Mouse (Mus musculus) right cerebral cortex, postnatal 10 days (tissue): ENCODE data around the gene Efl1.
"Not testable (repeated sequence)": the region's sequence is repeated elsewhere in the genome, so short reads cannot be mapped to it uniquely, and the experiment has no call there.

Experiments
- DNase-seq, 2 experiments: peaks; one replicate each; pipeline ENCODE4 v3.0.0; 2021; ENCODE audit warnings: low spot score in 2 of 2

Efl1 gene

DNA sequence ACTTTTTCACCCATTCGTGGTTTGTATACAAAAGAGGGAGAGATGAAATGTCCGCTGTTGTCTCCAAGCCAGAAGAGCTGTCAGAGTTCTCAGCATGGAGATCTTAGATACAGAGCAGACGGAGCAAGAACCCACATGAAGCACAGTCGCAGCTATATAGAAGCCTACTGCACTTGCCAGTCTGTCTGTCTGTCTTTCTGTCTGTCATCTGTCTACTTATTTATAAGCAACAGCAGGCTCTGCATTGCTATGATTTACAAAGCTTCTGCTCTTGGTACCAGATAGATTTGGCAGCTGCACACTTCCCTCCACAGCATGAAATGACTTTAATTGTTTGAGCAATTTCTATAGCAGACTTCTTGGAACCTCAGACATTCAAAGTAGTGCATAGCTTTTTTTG lies 110.1 kb downstream of the Efl1 start:
- DNase-seq, result no peak

DNA sequence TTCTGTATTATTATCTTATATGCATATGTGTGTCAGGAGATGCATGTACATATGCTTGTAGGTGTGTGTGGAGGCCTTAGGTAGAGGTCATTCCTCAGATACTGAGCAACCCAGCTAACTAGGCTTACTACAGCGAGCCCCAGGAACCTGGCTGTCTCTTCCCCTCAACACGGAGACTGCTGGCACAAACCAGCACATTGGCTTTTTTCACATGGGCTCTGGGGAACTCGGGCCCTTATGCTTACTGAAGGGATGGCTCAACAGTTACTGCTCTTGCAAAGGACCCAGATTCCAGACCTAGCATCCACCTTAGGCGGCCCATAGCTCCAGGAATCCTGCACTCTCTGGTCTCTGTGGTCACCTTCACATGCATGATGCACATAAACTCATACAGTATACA lies 110.7 kb downstream of the Efl1 start:
- DNase-seq, result no peak

DNA sequence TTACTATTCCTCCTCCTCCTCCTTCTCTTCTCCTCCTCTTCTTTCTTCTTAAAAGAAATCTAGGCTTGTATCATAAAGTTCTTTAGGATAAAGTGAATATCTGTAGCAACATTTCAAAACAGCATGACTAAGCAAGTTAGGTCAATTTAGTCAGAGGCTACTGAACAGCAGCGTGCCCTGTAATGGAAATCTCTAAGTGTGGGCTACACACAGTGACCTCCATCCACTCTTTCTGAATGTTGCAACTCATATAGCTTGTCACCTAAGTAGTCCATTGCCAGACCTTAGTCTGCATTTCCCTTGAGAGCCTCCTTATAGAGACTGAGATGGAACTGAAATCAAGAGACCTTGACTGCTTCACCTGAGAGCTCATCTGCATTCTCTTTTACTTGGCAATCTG lies 116.5 kb downstream of the Efl1 start:
- no peak for DNase-seq

DNA sequence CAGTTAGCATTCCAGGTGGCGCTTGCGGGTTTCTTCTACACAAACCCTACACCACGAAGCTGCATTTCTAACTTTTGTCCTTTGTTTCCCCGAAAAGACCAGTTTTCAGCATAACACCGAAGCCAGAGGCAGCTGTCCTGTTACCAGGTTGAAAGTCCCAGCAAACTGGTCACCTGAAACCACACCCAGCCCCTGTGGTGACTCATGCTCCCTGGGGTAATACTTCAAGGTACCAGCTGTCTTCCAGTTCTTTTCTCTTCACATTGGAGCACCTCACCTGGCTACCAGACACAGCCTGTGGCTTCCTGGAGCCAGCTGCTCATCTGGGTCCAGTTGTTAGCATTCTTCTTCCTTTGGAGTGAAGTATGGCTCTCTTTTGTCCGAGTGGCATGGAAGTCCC lies 118.2 kb downstream of the Efl1 start:
- no peak for DNase-seq

DNA sequence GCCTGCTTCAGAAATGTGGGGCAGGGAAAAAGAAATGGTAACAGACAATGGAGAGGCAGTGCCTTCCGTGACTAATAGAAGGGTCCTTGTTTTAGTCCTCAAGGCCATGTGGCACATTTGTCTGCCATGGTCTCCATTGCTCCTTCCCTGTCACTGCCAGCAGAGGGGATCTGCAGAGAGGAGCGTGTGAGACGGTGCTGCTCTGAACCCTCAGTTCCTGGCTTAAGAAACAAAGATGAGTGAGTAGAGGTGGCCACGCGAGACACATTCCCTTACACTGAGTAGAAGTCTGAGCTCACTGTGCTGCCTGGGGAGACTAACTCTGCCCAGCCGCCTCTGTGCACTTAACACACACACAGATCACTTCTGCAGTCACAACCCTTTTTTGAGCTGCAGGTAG lies 121.8 kb downstream of the Efl1 start:
- no peak for DNase-seq

DNA sequence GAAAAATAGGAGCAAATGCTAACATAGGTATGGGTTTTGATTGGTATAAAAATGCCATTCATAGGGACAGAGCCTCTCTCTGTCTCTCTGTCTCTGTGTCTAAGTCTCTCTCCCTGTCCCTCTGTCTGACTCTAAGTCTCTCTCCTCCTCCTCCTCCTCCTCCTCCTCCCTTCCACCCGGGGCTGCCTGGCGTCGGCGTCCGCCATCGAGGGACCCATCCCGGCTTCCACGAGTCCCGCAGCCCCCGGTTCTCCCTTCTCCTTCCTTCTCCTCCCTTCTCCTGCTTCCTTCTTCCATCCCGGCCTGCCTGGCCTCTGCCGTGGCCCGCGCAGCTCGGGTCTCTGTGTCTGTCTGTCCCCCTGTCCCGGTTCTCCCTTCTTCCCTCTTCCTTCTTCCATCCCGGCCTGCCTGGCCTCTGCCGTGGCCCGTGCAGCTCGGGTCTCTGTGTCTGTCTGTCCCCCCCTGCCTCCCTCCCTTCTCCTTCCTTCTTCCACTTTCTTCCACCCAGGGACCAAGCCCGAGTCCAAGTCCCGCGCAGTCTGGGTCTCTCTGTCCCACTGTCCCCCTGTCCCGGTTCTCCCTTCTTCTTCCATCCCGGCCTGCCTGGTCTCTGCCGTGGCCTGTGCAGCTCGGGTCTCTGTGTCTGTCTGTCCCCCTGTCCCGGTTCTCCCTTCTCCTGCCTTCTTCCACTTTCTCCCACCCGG lies 122.7 kb downstream of the Efl1 start:
- not testable (repeated sequence) for DNase-seq

DNA sequence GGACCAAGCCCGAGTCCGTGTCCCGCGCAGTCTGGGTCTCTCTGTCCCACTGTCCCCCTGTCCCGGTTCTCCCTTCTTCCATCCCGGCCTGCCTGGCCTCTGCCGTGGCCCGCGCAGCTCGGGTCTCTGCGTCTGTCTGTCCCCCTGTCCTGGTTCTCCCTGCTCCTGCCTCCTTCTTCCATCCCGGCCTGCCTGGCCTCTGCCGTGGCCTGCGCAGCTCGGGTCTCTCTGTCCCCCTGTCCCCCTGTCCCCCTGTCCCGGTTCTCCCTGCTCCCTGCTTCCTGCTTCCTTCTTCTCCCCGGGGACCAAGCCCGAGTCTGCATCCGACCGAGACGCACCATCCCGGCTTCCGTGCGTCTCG lies 123.2 kb downstream of the Efl1 start:
- not testable (repeated sequence) for DNase-seq

DNA sequence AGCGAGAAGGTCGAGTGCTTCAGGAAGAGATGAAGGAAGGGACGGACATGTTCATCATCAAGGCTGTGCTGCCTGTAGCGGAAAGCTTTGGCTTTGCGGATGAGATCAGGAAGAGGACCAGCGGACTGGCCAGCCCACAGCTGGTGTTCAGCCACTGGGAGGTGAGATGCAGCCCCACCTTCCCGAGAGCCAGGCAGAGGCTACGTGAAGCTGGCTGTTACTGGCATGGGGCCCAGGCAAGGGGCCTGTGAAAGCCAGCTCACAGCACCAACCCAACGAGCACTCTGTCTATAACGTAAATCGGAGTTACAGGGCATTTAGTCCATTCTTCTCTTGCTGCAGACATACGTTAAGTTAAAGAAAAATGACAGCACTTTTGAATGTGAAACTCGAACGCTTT lies 124.1 kb downstream of the Efl1 start:
- DNase-seq, result no peak

DNA sequence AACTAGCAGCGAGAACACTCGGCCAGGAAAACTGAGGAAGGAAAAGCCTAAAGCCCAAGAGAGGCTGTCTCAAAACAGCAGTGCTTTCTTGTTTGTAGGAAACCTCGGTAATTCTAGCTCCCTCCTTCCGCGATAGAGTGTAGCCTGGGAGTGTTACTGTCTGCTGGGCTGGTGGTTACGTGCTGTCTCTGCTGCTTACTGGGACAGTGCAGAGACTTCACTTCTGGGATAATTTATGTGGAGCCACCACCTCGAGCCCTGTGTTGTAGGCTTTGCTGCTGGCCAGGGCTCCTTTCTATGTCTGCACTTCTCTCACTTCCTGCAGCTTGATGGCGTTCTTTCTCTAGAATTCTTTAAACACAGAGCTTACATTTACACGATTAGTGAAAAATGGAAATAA lies 124.7 kb downstream of the Efl1 start:
- no peak for DNase-seq

DNA sequence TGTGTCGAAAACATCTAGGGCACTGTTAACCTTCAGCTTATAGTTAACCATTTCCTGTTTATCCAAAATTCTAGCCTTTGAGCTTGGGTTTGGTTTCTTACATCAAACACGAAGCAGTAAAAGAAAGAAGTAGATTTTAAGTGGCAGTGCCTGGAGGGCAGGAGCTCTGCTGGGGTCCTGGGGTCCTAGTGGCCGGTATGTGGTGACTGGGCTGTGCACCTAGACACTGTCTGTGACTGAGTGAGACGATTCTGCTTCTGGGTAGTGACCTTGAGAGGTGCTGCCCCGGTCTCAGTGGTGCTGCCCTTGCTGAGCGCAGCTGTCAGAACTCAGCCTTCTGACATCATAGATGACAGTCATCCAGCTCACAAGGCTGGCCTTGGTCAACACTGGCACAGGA lies 125.5 kb downstream of the Efl1 start:
- DNase-seq, result no peak

DNA sequence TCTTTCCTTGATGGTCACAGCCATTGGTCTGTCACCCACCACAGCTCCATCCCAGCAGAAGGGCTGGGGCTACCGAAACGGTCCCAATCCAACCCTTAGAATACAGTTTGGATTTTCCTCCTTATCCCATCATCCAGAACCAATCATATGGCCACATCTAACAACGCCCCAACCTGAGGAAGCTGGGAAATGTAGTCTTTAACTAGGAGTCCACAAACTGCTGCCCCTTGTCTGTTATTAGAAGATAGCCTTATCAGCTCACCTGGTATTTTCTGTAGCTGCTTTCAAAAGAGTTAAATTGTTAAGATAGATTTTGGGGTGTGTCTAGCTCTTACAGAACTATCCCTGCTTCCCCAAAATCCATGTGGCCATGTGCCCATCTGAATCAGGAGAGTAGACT lies 126.7 kb downstream of the Efl1 start:
- no peak for DNase-seq

DNA sequence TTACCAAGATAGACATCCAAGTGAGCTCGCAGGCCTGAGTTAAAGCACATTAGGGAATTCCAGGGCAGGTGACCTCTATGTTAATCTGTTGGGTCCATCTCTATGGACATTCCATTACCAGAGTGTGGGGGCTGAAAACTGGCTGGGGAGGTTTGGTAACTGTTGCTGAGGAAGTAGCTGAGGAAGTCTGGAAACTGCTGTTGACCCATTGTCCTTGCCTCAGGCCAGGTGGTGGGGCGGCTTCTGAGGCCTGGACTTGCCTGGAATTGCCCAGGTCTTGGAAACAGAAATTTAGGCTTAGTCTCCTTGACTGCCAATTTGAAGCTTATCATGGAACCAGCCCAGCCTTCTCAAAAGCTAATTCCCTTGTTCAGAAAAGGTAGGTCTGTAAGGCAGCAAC lies 134.7 kb downstream of the Efl1 start:
- DNase-seq, result no peak

DNA sequence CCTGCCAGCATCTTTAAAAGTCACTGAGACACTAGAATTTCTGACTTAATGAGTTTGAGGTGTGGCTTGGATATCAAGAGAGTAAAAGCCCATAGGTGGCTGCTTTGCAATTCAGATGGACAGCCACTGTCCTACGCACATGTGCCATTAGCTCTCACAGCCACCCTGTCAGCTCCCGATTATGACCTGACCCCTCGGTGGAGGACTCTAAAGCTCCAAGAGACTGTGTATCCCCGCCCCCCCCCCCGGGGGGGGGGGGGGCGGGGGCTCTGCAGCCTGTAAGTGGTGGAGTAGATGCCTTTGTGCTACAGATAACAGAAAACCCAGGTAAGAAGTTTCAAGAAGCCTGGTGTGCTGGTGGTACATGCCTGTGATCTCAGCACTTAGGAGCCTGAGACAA lies 135.3 kb downstream of the Efl1 start:
- no peak for DNase-seq

DNA sequence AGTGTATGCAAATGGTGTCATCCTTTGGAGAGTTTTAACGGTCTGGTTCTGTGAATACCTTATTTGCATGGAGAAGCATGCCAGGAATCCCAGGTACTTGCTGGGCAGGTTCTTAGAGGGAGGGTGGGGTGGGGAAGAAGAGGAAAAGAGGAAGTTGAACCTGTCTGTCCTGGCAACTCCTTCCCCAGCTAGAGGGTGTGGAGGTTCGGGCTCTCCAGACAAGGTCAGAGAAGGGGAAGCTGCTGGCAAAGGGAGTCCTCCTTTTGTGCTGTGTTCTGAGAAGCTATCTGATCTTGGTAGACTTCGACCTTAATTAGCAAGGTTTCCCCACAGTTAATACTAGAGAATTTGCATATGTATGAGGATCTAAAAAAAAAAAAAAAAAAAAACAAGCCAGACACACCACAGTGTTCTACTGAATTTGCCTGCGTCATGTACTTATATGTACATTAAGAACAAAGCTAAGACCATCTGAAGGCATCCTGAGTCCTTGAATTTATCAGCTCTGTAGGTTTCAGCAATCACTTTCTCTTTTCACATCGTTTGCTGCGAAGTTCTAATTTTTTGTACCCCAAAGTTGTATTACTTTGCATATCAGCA lies 137.0 kb downstream of the Efl1 start:
- DNase-seq, result no peak

DNA sequence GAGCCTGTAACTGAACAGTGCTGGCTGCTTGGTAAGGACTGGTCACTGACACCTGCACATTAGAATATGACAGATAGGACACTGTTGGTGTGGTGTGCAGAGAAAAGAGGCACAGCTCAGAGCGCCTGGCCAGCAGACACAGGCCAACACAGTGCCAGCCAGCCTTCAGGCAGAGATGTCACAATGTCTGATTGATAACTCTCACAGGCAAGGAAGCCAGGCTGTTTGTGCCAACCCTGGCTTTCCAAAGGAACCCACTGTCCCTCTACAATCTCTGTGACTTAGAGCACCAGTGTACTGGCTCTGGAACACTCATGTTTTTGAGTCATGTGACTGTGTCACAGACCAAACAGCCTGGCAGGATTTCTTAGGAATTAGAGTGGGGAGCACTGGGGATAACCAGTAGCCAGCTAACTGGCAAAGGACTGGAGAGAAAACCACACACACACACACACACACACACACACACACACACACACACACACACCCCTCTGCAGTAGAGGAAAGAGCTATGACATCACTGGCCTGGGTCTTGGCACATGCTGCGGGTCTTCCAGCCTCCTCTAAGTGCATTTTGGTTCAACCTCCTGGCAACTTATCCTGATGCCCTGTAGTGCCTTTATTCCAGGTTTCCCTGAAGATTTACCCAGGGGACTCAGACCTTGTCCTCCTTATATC lies 137.7 kb downstream of the Efl1 start:
- peak; percentile 39 to 41 for DNase-seq

DNA sequence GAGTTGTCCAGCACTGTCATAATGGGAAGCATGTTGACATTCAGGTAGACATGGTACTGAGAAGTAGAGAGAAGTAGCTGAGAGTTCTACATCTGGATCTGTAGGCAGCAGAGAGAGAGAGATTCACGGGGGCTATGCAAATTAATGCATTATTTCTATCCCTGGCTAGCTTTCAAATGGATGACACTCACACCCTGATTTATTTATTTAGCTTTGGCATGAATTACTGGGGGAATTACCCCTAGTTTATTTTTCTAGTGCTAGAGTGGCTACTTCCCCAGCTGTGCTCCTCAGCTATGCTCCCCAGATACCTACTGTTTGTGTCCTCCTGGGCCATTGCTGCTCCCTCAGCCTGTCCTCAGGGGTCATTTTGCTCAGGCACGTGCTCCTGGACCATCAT lies 144.2 kb downstream of the Efl1 start:
- no peak for DNase-seq

DNA sequence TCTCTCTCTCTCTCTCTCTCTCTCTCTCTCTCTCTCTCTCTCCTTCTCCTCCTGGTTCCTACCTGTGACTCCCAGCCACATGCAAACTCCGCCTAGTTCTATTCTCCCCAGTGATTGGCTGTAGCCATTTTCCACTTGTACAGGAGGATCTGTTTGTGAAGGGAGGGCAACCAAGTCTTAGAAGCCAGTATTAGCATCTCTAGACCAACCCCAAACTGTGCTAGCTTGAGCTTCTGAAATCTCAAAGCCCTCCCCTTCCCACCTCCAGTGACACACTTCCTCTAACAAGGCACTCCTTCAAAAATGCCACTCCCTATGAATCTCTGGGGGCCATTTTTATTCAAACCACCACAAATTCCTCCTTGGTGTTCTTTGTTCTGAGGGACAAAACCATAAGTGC lies 144.7 kb downstream of the Efl1 start:
- no peak for DNase-seq

DNA sequence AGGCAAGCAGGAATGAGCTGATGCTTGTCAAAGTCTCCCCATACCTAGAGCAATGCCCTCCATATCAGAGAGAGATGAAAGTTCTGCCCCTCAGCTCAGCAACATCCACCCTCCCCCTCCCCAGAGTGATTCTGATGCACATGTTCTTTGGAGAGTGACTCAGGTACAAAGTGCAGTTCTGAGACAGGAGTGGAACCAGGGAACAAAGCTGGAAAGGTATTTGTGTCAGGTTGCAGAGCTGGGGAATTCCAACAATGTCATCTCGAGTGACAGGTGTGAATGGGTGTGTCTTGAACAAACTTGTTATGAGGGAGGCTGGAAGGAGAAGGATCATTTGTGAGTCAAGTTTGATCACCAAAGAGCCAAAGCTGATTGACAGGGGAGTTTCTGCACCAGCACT lies 146.1 kb downstream of the Efl1 start:
- no peak for DNase-seq

DNA sequence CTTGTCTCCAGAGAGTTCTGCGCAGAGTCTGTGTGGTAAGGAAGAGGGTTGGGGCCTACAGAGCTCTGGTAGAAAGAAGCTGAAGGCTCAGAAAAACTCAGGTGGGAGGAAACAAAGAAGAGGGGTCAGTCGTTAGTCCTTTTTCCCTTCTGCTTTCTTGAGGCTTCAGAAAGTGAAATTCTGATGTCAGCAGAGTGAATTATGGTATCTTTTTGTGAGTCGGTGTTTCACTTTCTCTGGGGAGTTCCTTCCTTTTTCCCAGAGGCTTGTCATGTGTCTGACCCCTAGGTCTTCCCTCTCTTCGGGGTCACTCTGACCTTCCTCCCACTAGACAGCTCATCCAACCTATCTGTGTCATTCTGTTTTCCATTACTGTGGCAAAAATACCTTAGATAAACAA lies 153.8 kb downstream of the Efl1 start:
- no peak for DNase-seq

DNA sequence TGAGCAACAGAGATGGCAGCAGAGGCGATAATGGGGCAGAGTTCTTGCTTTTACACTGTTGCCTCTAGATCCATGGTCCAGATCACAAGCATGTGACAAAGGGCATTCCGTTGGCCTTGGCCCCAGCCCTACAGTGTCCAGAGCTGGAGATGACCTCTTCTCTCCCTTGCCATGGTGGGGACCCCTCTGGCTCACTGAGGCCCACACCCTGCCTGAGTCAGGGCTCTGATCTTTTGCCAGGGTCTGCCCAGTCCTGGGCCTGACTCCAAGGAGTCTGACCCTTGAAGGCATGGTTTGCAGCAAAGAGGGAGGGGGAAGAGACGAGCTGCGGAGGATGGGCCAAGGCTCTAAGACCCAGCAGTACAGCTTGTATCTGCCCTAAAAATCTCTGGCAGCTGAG lies 159.8 kb downstream of the Efl1 start:
- peak in 1 of 2 experiments; percentile 33 for DNase-seq

DNA sequence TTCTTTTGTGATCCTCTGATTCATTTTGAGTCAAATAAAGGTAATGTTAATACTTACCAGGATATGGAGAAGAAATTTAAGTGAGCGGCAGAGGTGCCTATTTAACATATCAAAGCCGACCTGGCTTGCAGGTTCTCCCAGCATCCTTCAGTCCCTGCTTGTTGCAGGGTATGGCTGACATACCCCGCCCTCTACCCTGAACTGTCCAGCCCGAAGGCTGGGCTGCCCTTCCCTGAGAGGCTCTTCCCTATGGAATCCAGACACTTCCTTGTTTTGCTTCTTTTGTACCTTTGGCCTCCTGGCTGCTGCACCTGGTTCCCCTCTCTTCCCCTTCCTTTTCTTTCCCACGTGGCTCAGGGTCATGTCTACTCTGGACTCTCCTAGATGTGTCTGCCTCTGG lies 160.7 kb downstream of the Efl1 start:
- DNase-seq, result no peak

DNA sequence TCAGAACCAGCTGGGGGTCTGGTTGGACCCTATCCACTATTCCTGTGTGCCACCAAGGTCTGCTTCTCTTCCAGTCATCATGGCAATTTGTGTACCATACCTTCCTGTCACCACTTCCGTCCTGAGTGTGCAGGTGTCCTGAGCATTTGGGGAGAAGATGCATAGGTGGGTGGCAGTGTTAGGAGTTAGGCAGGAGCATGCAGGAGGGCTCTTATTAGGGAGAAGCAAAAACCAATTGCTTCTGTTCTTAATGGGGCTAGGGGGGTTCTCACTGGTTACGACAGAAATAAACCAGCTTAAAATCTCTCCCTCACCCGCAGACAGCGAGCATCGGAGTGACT lies 162.4 kb downstream of the Efl1 start:
- no peak for DNase-seq

DNA sequence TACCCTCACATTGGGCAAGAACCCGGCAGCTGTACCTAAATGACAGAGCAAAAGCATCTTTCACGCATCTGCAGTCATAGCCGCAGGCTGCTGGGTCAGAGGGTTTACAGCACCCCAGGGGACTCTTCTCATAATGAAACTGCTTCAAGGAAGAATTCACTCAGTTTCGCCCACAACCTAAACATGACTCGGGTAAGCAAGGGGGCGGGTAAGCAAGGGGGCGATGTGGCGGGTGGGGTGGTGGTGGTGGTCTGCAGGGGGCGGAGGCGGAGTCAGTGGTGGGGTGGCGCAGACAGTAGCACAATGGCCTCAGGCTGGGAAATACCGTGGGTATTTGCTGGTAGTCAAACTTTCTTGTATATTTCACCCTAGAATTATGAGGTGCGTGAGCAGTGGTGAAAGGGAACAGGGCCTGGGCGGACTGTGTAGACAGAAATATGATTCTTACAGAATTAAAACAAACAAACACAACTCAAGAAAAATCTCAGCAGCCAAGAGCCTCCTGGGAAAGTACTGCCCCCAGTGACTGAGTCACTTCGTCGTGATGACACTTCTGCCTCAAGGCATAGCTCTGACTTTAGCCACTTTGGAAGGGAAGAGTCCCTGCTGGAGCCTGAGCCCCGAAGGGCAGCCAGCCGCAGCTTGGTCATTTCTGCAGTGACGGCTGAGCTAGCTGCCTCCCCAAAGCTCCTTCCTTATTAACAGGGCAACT lies 162.9 kb downstream of the Efl1 start:
- DNase-seq, result no peak
